Mouse (Mus musculus): ENCODE measurements around the gene Haus7. TPM values are rescaled to one million over a fixed set of nuclear protein-coding genes. Genes with fewer than 3 reads are reported as not detected.

Haus7 gene
- polyA plus RNA-seq, 2 experiments, result 26.9 to 37.4 TPM

- H3K9me3 ChIP-seq (ENCODE audit: control insufficient read depth, low read length), result no peaks in the 10 kb centered on the region
- no peak for DNase-seq (ENCODE audit: low read depth in 3 of 3, low spot score in 3 of 3)
- H3K4me2 ChIP-seq (ENCODE audit: low read depth), result no peak within 1 kb of the TSS
- TF ChIP-seq CTCF (IDR thresholded peaks at IDR 0.05; ENCODE audit: low read depth), result no peak
- 31% methylated on average over 14 of the region's 14 CpGs for WGBS (ENCODE audit: insufficient replicate concordance)
- peak within 1 kb of the TSS in 1 of 2 experiments; percentile 0; a peak in 1 of 4 replicates for H3K4me3 ChIP-seq (ENCODE audit: insufficient read depth in 1 of 2, low read depth in 2 of 2, low read length in 2 of 2)
- no peak for ATAC-seq (ENCODE audit: insufficient read depth)
- H3K36me3 ChIP-seq (replicated peaks; ENCODE audit: control insufficient read depth, insufficient read depth, low read depth), result no peaks in the 10 kb centered on the region
- 0 out of 4 replicates have a peak, but pooled peaks cover 0 to 1% of the 10 kb centered on the region in 2 experiments for H3K4me1 ChIP-seq (replicated peaks; ENCODE audit: control insufficient read depth in 2 of 2, insufficient read depth in 2 of 2, low read length in 1 of 2)
- no peak within 1 kb of the TSS for H3K27ac ChIP-seq
- H3K9ac ChIP-seq (replicated peaks), result no peak within 1 kb of the TSS
- H3K27me3 ChIP-seq (ENCODE audit: control insufficient read depth, insufficient read depth, low read length), result no peaks in the 10 kb centered on the region; the same call in 1 of the 2 replicates
Observed at GRCm38 (mm10) chrX:73483484-73483810, 24.6 kb upstream of the Haus7 start, which contains the start of gene Bgn. Gene Bgn (plus strand): TSS chrX:73483602.

- H3K4me1 ChIP-seq (replicated peaks; ENCODE audit: control insufficient read depth in 2 of 2, insufficient read depth in 2 of 2, low read length in 1 of 2), result 0 out of 4 replicates have a peak, but pooled peaks cover 0 to 1% of the 10 kb centered on the region in 2 experiments
- H3K4me3 ChIP-seq (ENCODE audit: insufficient read depth in 1 of 2, low read depth in 2 of 2, low read length in 2 of 2), result no peak overlapping the region
- no peaks in the 10 kb centered on the region; the same call in 1 of the 2 replicates for H3K27me3 ChIP-seq (ENCODE audit: control insufficient read depth, insufficient read depth, low read length)
- H3K36me3 ChIP-seq (replicated peaks; ENCODE audit: control insufficient read depth, insufficient read depth, low read depth), result no peaks in the 10 kb centered on the region
- H3K9ac ChIP-seq (replicated peaks), result no peak overlapping the region
- H3K27ac ChIP-seq, result no peak overlapping the region
- no peak for DNase-seq (ENCODE audit: low read depth in 3 of 3, low spot score in 3 of 3)
- ATAC-seq (ENCODE audit: insufficient read depth), result no peak
- no peaks in the 10 kb centered on the region for H3K9me3 ChIP-seq (ENCODE audit: control insufficient read depth, low read length)
- WGBS (ENCODE audit: insufficient replicate concordance), result 29% methylated on average over 3 of the region's 4 CpGs
- H3K4me2 ChIP-seq (ENCODE audit: low read depth), result no peak overlapping the region
- TF ChIP-seq CTCF (IDR thresholded peaks at IDR 0.05; ENCODE audit: low read depth) (no peak), EP300 (IDR thresholded peaks at IDR 0.05; ENCODE audit: low read depth) (no peak)
Observed at GRCm38 (mm10) chrX:73482643-73483483, 24.0 kb upstream of the Haus7 start.

GRCm38 (mm10) chrX:73480334-73480733 is 21.5 kb upstream of the Haus7 start:
- ATAC-seq (ENCODE audit: insufficient read depth) (no peak), DNase-seq (ENCODE audit: low read depth in 3 of 3, low spot score in 3 of 3) (no peak)
- Histone ChIP-seq H3K27me3 (ENCODE audit: control insufficient read depth, insufficient read depth, low read length) (no peaks in the 10 kb centered on the region; the same call in 1 of the 2 replicates), H3K27ac (no peak overlapping the region), H3K9ac (replicated peaks) (no peak overlapping the region), H3K4me3 (ENCODE audit: insufficient read depth in 1 of 2, low read depth in 2 of 2, low read length in 2 of 2) (no peak overlapping the region), H3K36me3 (replicated peaks; ENCODE audit: control insufficient read depth, insufficient read depth, low read depth) (no peaks in the 10 kb centered on the region), H3K4me1 (replicated peaks; ENCODE audit: control insufficient read depth in 2 of 2, insufficient read depth in 2 of 2, low read length in 1 of 2) (peaks cover 0 to 14% of the 10 kb centered on the region in 2 experiments; a peak in 2 of 4 replicates), H3K9me3 (ENCODE audit: control insufficient read depth, low read length) (no peaks in the 10 kb centered on the region), H3K4me2 (ENCODE audit: low read depth) (no peak overlapping the region)
- 65% methylated on average over 2 of the region's 2 CpGs for WGBS (ENCODE audit: insufficient replicate concordance)
- TF ChIP-seq CTCF (IDR thresholded peaks at IDR 0.05; ENCODE audit: low read depth) (no peak), EP300 (IDR thresholded peaks at IDR 0.05; ENCODE audit: low read depth) (no peak)

- Histone ChIP-seq H3K4me1 (replicated peaks; ENCODE audit: control insufficient read depth in 2 of 2, insufficient read depth in 2 of 2, low read length in 1 of 2) (peaks cover 0 to 20% of the 10 kb centered on the region in 2 experiments; a peak in 2 of 4 replicates), H3K27me3 (ENCODE audit: control insufficient read depth, insufficient read depth, low read length) (no peaks in the 10 kb centered on the region; the same call in 1 of the 2 replicates), H3K36me3 (replicated peaks; ENCODE audit: control insufficient read depth, insufficient read depth, low read depth) (no peaks in the 10 kb centered on the region), H3K4me3 (ENCODE audit: insufficient read depth in 1 of 2, low read depth in 2 of 2, low read length in 2 of 2) (no peak overlapping the region), H3K27ac (no peak overlapping the region), H3K4me2 (ENCODE audit: low read depth) (no peak overlapping the region), H3K9me3 (ENCODE audit: control insufficient read depth, low read length) (no peaks in the 10 kb centered on the region), H3K9ac (replicated peaks) (no peak overlapping the region)
- no peak for DNase-seq (ENCODE audit: low read depth in 3 of 3, low spot score in 3 of 3)
- no peak for ATAC-seq (ENCODE audit: insufficient read depth)
- TF ChIP-seq EP300 (IDR thresholded peaks at IDR 0.05; ENCODE audit: low read depth) (no peak), CTCF (IDR thresholded peaks at IDR 0.05; ENCODE audit: low read depth) (no peak)
Observed at GRCm38 (mm10) chrX:73479656-73480055, 20.8 kb upstream of the Haus7 start.

GRCm38 (mm10) chrX:73477500-73477899 is 18.7 kb upstream of the Haus7 start:
- no peaks in the 10 kb centered on the region for H3K36me3 ChIP-seq (replicated peaks; ENCODE audit: control insufficient read depth, insufficient read depth, low read depth)
- no peaks in the 10 kb centered on the region for H3K27me3 ChIP-seq (ENCODE audit: control insufficient read depth, insufficient read depth, low read length)
- H3K4me3 ChIP-seq (ENCODE audit: insufficient read depth in 1 of 2, low read depth in 2 of 2, low read length in 2 of 2), result no peak overlapping the region
- no peak overlapping the region for H3K9ac ChIP-seq (replicated peaks)
- no peak for DNase-seq (ENCODE audit: low read depth in 3 of 3, low spot score in 3 of 3)
- H3K4me1 ChIP-seq (replicated peaks; ENCODE audit: control insufficient read depth in 2 of 2, insufficient read depth in 2 of 2, low read length in 1 of 2), result peaks cover 0 to 21% of the 10 kb centered on the region in 2 experiments; a peak in 2 of 4 replicates
- TF ChIP-seq EP300 (IDR thresholded peaks at IDR 0.05; ENCODE audit: low read depth) (no peak), CTCF (IDR thresholded peaks at IDR 0.05; ENCODE audit: low read depth) (no peak)
- H3K27ac ChIP-seq, result no peak overlapping the region
- WGBS (ENCODE audit: insufficient replicate concordance), result 63% methylated on average over 2 of the region's 2 CpGs
- H3K9me3 ChIP-seq (ENCODE audit: control insufficient read depth, low read length), result no peaks in the 10 kb centered on the region
- no peak overlapping the region for H3K4me2 ChIP-seq (ENCODE audit: low read depth)
- no peak for ATAC-seq (ENCODE audit: insufficient read depth)
